Mouse (Mus musculus) cerebellum, postnatal 36 days (tissue): ENCODE results near the gene Chrne.

ENCODE experiments used
- DNase-seq, 2 experiments: peaks; one replicate each; pipeline ENCODE4 v3.0.0; 2021 to 2022; ENCODE audit warnings: mixed read lengths in 2 of 2

Chrne gene

GRCm38 (mm10) chr11:70623053-70623742 lies 4.2 kb upstream of the Chrne start:
- DNase-seq = no peak

DNA sequence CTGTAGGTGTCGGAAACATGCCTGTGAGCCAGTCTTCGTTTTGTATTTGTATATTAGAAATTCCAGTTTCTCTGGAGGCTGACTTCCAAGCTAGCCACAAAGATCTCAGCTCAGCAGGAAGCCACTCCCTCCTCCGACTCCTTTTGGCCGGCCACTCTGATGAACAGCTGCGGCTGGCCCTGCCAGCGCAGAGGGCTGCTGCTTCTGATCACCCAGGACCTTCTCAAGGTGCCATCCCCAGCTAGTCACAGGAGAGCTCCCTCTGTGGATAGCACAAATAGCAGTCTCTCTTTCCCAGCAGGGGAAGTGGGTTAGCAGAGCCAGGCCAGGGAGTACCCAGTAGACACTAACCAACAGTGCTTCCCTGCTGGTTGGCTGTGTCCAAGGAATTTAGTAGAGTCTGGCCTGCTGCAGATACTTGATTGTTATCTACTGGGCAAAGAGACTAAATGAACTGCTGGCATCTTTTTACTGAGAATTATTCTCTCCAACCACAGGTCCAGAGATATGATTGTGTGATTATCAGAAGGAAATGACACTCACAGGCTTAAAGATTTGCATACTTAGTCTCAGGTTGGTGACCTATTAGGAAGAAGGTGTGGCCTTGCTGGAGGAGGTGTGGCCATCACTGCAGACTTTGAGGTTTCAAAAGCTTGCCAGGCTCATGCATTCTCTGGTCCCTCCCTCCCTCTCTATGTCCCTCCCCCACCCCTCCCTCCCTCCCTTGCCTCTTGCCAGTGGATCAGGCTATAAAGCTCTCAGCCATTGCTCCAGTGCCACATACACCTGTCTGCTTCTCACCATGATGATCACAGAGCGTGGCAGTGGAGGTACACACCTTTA lies 3.2 kb upstream of the Chrne start:
- no peak for DNase-seq

- DNase-seq = no peak
These were observed 3.4 kb downstream of the Chrne start, which contains the start of gene 4930544D05Rik for GRCm38 (mm10) chr11:70615516-70616093. TSS of gene 4930544D05Rik (plus strand) at chr11:70615848.

- DNase-seq = peak; percentile 27 to 31
These were observed 3.9 kb downstream of the Chrne start for GRCm38 (mm10) chr11:70615074-70615473.

DNA sequence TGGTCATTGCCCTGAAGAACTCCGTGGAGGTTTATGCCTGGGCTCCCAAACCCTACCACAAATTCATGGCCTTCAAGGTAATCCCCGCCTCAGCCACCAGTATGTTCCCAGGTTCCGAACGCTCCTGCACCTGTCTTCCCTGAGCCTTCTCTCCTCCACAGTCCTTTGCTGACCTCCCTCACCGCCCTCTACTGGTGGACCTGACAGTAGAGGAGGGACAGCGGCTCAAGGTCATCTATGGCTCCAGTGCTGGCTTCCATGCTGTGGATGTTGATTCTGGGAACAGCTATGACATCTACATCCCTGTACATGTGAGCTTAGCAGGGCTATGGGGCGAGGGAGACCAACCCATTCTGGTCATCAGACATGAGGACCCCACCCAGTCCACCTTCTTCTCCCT lies 6.5 kb downstream of the Chrne start:
- DNase-seq = no peak

DNA sequence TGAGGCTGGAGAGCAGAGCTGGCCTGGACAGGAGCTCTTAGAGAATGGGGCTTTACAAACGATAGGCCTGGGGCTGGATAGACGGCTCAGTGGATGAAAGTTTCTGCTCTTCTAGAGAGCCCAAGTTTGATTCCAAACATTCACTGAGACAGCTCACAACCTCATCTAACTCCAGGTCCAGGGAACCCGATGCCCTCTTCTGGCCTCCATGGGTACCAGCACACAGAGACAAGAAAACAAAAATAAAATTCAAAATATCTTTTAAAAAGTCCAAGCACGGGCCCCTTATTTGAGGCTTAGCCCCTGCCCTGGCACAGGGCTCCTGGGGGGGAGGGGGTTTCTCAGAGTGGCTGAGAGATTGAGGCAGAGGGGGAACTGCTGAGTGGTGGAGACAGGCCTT lies 8.3 kb downstream of the Chrne start:
- DNase-seq = no peak

GRCm38 (mm10) chr11:70608381-70609066 lies 10.5 kb downstream of the Chrne start:
- peak in 1 of 2 experiments; percentile 29 for DNase-seq

DNA sequence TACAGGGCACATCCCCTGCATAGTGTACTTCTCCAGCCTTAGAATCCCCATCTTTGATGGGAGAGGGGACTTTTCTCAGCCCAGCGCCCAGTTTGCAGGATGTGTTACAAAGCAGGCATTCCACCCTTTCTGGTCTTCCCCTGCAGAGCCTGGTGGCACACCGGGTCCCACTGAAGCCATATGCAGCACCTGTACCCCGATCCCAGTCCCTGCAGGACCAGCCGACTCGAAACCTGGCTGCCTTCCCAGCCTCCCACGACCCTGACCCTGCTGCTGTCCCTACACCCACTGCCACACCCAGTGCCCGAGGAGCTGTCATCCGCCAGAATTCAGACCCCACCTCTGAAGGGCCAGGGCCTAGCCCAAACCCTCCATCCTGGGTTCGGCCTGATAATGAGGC lies 11.4 kb downstream of the Chrne start:
- no peak for DNase-seq

GRCm38 (mm10) chr11:70606717-70607116 lies 12.3 kb downstream of the Chrne start:
- DNase-seq = no peak

DNA sequence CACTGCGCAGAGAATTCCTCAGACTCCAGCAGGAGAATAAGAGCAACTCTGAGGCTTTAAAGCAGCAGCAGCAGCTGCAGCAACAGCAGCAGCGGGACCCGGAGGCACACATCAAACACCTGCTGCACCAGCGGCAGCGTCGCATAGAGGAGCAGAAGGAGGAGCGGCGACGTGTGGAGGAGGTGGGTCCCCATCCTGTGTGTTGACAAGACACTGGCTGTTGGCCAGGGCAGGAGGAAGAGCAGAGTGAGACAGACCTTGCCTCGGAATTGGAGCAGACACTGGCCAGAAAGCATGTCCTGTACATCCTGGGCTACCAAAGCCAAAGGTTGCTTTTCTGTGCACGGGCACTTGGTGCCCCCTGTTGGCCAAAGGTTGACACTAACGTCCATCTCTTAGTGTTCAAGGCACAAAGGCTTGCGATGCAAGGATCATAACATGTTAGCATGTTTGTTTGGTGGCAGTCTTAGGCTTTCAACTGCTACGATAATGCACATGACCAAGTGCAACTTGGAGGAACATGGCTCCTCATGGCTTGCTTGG lies 13.9 kb downstream of the Chrne start:
- DNase-seq = peak; percentile 83 to 86

DNA sequence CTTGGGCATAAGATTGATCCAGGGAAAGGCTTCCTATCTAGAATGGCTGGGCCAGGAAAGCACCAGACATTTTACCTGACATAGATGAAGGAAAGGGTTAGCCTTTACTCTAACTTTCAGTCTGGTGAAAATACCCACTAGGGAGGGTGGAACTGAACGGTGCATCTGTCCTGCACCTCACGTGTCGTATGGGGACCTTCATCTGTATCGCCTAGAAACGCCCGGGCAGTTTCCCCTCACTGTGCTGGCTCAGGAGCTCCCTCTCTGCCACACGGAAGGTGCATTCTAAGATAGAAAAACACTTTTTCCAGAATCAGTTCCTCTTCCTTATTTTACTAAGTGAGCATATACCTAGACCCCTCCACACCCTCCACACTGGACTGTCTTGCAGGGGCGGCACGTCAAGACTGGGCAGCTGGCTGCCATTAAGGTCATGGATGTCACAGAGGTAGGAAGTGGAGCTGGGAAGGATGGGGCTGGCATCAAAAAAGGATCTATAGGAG lies 20.5 kb downstream of the Chrne start:
- DNase-seq = no peak

GRCm38 (mm10) chr11:70597301-70597700 lies 21.7 kb downstream of the Chrne start:
- DNase-seq = no peak

GRCm38 (mm10) chr11:70596094-70596493 lies 22.9 kb downstream of the Chrne start:
- no peak for DNase-seq

- DNase-seq = no peak
These were observed 23.4 kb downstream of the Chrne start for GRCm38 (mm10) chr11:70595638-70596037.

GRCm38 (mm10) chr11:70594253-70594989 lies 24.6 kb downstream of the Chrne start:
- no peak for DNase-seq

GRCm38 (mm10) chr11:70591733-70592132 lies 27.3 kb downstream of the Chrne start:
- no peak for DNase-seq

DNA sequence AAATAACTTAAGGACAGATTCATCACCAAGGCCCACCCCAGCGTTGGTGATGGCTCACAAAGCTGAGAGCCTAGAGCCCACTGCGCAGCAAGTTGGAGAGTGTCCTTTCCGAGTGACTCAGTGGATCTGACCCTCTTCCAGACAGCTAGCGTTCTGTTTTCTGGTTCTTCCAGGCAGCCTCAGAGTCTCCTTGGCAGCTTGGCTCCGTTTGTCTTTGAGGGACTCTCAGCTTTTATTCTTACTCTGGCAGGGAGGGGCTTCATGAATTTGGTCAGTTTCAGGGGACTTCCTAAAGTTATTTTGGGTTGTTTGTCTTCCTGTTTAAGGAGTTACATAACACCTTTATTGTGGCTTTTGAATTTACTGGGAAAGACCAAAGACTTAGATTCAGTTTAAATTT lies 32.1 kb downstream of the Chrne start:
- no peak for DNase-seq

DNA sequence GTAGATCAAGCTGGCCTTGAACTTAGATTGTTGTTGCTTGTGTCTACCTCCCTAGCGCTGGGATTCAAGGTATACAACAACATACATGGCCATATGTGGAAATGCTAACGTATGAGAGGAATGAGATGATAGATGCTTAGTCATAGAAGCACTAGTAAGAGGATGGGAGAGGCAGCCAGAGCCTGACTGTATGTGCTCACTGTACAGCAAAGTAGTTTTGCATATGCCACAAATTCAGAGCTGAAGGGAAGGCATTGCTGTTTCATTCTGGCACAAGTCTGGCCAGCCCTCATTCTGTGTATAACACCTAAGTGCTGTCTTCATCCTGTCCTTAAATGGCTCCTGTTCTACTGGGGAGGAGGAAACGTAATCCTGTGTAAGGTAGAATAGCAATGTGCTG lies 32.8 kb downstream of the Chrne start:
- no peak for DNase-seq

DNA sequence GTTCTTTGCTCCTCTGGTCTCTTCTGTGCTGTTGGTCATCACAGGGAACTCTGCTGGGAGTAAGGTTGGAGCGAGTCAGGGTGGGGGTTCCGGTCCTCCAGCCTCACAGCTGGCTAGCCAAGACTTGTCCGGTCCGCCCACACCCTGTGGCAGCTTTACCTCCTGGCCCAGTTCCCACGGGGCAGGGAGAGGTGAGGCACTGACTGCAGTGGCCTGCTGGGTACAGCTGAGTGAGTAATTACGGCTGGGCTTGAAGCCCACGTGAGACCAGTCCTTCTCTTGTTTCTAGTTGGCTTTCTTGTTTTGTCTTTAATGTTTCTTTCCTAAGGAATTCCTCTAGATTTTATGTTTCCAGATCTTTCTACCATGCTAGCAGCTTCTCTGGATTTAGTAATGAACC lies 33.6 kb downstream of the Chrne start:
- DNase-seq = peak; percentile 40 to 61

- no peak for DNase-seq
These were observed 35.2 kb downstream of the Chrne start for GRCm38 (mm10) chr11:70583775-70584174.

DNA sequence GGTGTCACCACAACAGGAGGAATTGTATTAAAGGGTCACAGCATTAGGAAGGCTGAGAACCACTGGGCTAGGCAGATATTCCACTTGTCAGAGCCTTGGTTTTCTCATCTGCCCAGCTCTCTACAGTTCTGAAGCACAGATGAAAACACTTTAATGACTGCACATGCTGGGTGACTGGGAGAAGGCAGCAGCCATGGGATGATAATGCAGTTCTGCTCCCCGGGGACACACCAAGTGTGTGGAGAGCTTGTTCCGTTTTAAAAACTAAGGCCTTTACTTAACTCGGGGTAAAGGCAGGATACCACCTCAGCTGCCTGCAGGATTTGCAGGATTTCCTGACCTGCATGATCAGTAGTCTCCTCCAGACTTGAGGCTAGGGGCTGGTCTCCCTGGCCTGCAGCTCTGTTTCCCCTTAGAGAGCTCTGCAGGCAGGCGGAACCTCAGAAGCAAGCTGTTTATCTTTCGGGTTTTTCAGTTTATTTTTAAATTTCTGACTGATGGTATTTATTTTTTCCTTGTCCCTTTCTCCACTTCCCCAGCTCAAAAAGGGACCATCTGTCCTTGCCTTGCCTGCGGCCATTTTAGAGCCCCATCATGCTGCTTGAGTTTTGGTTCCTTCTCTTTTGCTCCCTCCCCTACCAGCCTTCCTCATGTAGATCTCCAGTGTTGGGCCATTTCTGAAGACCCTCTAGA lies 35.8 kb downstream of the Chrne start:
- DNase-seq = no peak
